Mouse (Mus musculus) forelimb bud, embryonic 11.5 days (tissue): ENCODE results near the gene Fubp1.

Experiments used
- DNase-seq: peaks from one replicate; pipeline ENCODE4 v3.0.0-alpha.2; 2012; ENCODE audit warnings: low read depth, low spot score

The Fubp1 gene

DNA sequence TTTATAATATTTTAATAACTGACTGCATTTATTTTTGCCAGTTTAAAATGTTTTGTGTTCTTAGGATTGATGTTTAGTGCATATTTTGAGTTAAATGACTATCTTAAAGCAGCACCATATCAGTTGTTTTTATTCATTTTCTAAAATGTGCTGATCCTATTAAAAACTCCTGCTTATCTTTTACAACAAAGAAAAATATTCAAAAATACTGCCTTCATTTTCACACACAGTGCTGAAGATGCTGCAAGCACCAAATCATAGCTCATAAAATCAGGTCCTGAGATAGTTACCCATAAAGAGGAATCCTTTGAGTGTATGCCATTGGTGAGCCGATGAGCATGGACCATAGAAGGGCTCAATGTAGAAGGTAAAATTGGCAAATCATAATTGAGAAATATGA, 25.0 kb downstream of the Fubp1 start:
- no peak for DNase-seq

GRCm38 (mm10) chr3:152235805-152236204, 25.6 kb downstream of the Fubp1 start:
- no peak for DNase-seq

DNA sequence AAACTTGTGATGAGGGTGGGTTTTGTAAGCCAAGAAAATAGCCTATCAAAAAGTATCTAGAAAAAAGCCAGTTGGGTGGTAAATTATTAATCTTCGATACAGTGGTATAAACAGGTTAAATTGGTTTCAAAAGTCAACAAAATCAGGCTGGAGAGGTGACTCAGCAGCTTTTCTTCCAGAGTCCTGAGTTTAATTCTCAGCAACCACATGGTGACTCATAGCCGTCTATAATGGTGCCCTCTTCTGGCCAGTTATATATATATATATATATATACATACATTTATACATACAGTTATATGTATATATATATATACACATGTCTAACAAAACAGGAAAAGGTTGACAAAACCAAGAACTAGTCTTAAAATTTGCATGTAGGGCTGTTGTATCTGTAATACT, 28.6 kb downstream of the Fubp1 start:
- DNase-seq, result no peak

GRCm38 (mm10) chr3:152239592-152239991, 29.4 kb downstream of the Fubp1 start:
- no peak for DNase-seq

DNA sequence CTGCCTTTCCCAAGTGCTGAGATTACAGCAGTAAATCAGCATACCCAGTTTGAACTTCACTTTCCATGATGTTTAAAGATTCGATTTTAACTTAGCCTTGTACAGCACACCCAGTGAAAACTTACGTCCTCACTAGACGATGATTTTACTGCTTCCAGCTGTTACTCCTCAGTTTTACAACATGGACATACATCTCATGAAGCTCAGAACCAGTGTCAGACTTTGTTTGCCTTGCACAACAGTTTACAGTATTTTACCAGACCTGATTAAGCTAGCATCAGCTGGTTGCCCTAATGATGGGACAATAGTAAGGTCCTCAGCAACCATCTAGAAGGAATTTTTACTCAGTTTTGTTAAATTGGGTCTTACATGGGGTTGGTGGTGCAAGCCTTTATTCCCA, 30.9 kb downstream of the Fubp1 start:
- no peak for DNase-seq

DNA sequence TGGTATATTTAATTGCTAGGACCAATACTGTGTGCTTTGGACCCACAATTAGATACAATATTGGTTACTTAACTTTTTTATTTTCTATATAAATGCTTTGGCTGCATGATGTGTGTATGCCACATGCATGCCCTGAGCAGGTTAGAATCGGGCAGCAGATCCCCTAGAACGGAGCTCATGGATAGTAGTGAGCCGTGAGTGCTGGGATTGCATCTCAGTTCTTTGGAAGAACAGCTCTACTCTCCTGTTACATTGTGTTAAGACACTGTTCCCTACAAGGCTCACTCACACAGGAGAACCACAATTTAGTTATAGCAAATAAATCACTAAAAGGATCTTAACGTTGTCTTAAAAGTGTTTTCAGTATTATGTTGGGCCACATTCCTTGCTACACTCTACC, 33.1 kb downstream of the Fubp1 start:
- DNase-seq, result no peak

- DNase-seq, result no peak
Measured at GRCm38 (mm10) chr3:152245273-152245910, 35.2 kb downstream of the Fubp1 start.

- no peak for DNase-seq
Measured at GRCm38 (mm10) chr3:152247708-152248107, 37.5 kb downstream of the Fubp1 start.

GRCm38 (mm10) chr3:152250487-152250886, 40.3 kb downstream of the Fubp1 start:
- DNase-seq, result no peak

DNA sequence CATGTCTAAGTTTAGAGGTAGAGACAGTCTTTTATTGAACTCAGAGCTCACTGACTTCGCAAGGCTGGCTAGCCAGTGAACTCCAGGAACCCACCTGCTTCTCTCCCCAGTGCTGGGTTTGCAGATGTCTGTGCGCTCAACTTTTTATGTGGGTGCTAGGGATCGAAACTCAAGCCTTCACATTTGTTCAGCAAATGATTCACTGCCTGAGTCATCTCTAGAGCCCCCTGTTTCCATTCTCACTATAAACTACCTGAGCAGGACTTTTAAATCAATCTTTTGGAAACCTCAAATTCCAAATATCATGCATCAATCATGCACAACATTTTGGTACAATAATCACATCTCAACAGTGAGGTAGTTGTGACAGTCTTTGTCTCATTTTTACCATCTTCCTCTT, 47.3 kb downstream of the Fubp1 start:
- no peak for DNase-seq

DNA sequence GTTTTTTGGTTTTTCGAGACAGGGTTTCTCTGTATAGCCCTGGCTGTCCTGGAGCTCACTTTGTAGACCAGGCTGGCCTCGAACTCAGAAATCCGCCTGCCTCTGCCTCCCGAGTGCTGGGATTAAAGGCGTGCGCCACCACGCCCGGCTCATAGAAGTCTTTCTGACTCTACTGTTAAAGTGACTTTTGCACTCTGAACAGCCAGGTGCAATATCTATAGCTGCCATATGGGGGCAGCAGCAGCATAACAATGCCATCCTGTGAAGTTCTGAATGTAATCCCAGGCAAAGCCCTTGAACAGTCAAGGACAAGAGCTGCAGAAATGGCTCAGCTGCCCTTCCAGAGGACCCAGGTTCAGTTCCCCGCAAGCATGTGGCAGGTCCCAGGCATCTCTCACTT, 49.2 kb downstream of the Fubp1 start:
- peak; percentile 84 for DNase-seq

GRCm38 (mm10) chr3:152260362-152260761, 50.1 kb downstream of the Fubp1 start:
- DNase-seq, result no peak

DNA sequence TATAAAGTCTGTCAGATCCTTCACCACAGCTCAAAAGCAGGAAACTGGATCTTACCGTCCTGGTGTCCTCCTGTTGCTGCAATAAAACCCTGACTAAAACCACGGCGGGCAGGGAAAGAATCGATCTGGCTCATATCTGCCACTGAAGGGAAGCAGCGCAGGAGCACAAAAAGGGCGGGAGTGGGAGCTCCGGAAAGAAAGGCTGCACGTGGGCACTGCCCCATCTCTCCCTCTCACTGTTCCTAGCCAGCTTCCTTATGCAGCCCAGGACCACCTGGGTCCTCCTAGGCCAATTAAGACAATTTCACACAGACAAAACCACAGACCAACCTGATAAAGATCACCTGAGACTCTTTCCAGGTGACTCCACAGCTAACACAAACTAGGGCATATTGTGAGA, 51.2 kb downstream of the Fubp1 start:
- DNase-seq, result no peak

- DNase-seq, result no peak
Measured at GRCm38 (mm10) chr3:152261948-152262347, 51.7 kb downstream of the Fubp1 start.

DNA sequence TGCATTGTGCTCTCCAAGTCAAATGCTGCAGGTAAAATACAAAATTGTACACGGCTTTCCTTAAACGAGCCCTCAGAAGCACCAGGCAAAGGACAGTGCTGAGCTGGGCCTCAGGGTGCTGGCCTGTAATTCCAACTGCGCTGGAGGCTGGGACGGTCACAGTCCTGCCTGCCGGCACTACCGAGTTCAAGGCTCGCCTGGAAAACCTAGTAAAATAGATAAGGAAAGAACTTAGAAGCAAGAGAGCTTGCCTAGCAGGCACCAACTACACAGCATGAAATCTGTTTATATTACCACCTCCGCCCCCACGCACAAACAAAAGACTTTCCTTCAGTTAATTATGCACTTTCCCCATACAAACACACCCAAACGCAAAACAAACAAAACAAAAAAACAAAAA, 54.2 kb downstream of the Fubp1 start:
- no peak for DNase-seq

- no peak for DNase-seq
Measured at GRCm38 (mm10) chr3:152264830-152265229, 54.6 kb downstream of the Fubp1 start.

GRCm38 (mm10) chr3:152265351-152266035, 55.3 kb downstream of the Fubp1 start:
- peak; percentile 74 for DNase-seq

DNA sequence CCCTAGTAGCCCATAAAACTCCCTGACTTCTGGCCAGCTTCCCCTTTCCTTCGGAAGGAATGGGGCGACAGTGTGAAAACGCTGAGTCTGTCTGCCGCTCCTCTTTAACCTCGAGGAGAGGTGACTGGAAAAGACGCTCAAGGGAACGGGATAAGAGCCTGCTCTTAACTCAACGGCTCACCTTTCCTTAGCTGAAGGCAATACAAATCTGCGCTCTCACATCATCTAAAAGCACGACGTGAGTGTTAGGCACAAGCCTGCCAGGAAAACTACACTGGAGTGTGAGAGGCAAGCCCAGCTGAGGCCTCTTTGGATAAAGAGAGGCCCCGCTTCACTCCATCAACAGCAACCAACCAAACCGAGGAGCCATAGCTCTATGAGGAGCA, 55.8 kb downstream of the Fubp1 start, which contains the start of gene Nexn:
Gene Nexn (minus strand): TSS at position 315 of the 386 bp plus-strand sequence.
- no peak for DNase-seq

DNA sequence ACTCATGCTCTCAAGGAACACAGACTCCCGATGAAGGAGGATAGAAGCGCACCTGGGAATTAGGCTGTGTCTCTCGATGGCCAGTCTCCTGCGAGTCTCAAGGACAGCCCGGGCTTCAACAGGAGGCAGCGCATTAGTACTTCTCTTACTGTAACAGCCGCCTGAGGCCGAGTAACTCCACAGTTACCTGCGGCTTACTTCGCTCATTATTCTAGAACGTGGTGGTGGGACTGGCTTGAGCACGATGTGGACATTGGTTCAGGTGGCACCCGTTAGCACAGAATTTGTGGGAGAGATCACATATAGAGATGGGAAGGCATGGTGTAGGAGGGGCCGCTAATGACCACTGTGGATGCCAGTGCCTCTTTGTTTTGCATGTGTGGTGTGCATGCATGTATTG, 57.9 kb downstream of the Fubp1 start:
- DNase-seq, result no peak

DNA sequence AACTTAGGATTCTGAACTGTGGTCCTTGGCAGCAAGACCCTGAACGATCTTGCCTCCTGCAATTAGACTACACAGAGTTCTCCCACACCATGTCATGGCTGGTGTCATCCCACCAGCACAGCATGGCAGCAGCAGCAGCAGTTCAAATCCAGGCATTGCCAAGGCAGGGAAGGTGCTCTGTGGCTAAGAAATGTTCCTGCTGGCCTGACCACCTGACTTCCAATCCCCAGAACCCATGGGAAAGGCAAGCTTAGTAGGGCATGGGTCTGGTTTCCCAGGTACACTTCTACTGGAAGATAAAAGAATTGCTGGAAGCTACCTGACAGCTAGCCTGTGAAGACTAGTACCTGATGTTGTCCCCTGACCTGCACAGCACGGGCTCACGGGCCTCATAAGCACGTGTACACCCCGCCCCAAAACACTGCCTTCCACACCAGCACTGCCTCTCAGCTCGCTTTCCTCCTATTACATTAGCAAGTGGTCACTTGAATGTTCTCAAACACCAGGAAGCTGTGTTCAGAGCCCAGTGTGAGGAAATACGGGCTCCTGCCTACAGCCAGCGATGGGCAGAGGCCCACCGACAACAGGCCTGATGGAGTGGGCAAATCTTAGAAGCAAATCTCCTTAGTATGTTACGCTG, 61.0 kb downstream of the Fubp1 start:
- DNase-seq, result no peak

DNA sequence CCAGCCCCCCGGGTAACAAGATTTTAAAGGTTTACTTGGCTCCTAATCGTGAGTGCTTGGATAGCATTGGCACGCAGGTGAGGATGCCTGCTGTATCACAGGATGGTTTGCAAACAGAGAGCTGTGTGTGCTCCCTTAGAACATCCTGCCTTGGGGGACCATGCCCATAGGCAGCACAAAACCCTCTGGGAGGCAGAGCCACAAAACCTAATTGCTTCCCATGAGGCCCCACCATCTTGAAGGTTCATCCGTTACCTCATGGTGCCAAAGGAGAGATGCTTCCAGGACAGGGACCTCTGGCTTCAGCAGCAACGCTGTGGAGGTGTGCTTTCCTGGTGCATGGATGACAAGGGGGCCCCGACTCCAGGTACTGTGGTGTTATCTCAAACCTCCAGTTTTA, 61.7 kb downstream of the Fubp1 start:
- DNase-seq, result no peak

GRCm38 (mm10) chr3:152272974-152273685, 62.9 kb downstream of the Fubp1 start:
- no peak for DNase-seq
